Mouse (Mus musculus): Measurements from ENCODE around the gene St8sia1. TPM values are rescaled to one million over a fixed set of nuclear protein-coding genes. Genes with fewer than 3 reads are reported as not detected.

The St8sia1 gene
- polyA plus RNA-seq, 1 experiment: 2.5 TPM

DNA sequence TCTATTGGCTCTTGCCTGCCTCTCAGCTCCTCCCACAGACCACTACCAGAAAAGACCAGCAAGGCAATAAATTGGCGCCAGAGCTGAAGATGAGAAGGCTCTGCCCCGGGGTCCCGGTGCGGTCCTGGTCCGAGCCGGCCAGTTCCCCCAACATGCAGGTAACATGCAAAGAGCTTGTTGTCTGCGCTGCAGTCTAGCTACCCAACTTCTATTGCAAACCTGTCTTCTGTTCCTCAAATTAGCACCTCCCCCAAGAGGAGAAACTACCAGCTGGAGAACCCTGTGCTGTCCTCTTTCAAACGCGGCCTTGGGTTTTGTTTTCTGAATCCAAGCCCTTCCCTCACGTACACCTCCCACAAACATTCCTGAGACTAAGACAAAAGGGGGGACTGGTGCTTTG is 1.8 kb downstream of the St8sia1 start:
- Histone ChIP-seq H3K4me3 (ENCODE audit: control insufficient read depth, low read depth, low read length) (no peak overlapping the region), H3K27me3 (ENCODE audit: control insufficient read depth, insufficient read depth, low read length) (no peaks in the 10 kb centered on the region)
- TF ChIP-seq CTCF (IDR thresholded peaks at IDR 0.05; ENCODE audit: control insufficient read depth, insufficient read depth, insufficient replicate concordance, low read depth, low read length) (no peak), POLR2A (IDR thresholded peaks at IDR 0.05; ENCODE audit: control insufficient read depth, low read depth, low read length) (no peak)

DNA sequence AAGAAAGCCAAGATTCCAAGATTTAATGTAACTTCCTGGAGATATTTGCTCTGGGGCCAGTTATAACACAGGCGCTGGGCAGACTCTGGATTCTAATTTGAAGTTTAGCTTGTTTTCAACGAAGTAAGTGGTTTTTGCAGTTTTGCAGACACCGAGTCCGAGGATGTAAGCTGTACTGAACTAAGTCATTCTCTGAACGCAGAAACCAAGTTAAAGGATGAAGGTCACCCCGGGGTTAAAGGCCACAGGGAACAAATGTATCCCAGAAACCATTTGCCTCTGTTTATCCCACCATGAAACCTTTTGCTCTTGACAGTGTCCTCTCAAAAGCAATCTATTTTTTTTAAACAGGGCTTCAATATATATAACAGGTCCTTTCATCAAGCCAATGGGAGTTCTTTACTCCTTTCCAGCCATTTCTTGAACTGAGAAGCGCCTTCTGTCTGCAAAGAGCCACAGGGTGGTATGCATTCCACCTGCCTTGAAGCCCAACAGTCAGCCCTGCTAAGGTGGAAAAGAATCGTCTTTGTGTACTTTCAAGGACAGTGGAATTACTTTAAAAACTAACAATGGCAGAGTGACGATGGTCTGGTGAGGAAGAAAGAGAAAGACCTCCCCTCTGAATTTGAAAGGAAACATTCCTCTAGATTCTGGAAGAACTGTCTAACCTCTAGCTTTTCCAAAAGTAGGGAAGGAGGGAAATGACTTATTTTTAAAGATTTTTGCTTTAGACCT is 2.4 kb downstream of the St8sia1 start:
- TF ChIP-seq CTCF (IDR thresholded peaks at IDR 0.05; ENCODE audit: control insufficient read depth, insufficient read depth, insufficient replicate concordance, low read depth, low read length) (no peak), POLR2A (IDR thresholded peaks at IDR 0.05; ENCODE audit: control insufficient read depth, low read depth, low read length) (no peak)
- Histone ChIP-seq H3K27ac (ENCODE audit: control insufficient read depth, insufficient read depth, low read depth, low read length) (no peak overlapping the region), H3K36me3 (ENCODE audit: control insufficient read depth, insufficient read depth, low read length) (no peaks in the 10 kb centered on the region), H3K27me3 (ENCODE audit: control insufficient read depth, insufficient read depth, low read length) (no peaks in the 10 kb centered on the region), H3K4me3 (ENCODE audit: control insufficient read depth, low read depth, low read length) (no peak overlapping the region), H3K4me1 (ENCODE audit: control insufficient read depth, insufficient read depth, low read length) (peaks cover 9% of the 10 kb centered on the region)

More for the DNA sequence above, 1.8 kb downstream of the St8sia1 start:
- no peak overlapping the region for H3K27ac ChIP-seq (ENCODE audit: control insufficient read depth, insufficient read depth, low read depth, low read length)
- no peaks in the 10 kb centered on the region for H3K36me3 ChIP-seq (ENCODE audit: control insufficient read depth, insufficient read depth, low read length)
- peaks cover 9% of the 10 kb centered on the region for H3K4me1 ChIP-seq (ENCODE audit: control insufficient read depth, insufficient read depth, low read length)

DNA sequence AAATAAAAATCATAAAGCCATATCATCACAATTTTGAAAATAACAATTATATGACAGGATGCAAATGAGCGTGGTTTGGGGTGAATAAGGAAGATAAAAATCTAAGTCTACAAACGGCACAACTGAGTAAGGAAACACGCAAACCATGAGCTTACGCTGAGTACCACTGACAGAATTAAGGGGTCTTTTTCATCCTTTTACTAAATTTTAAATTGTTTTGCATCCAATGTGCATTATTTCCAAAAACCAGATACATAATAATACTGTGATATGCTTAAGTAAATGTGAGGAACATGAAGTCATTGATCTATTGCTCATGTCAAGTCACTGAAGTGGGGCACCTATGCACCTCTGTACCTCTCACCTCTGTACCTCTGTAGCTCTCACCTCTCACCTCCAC is 7.7 kb downstream of the St8sia1 start:
- Histone ChIP-seq H3K27ac (ENCODE audit: control insufficient read depth, insufficient read depth, low read depth, low read length) (no peak overlapping the region), H3K27me3 (ENCODE audit: control insufficient read depth, insufficient read depth, low read length) (no peaks in the 10 kb centered on the region), H3K4me3 (ENCODE audit: control insufficient read depth, low read depth, low read length) (no peak overlapping the region), H3K4me1 (ENCODE audit: control insufficient read depth, insufficient read depth, low read length) (no peaks in the 10 kb centered on the region), H3K36me3 (ENCODE audit: control insufficient read depth, insufficient read depth, low read length) (no peaks in the 10 kb centered on the region)
- no peak for TF ChIP-seq POLR2A (IDR thresholded peaks at IDR 0.05; ENCODE audit: control insufficient read depth, low read depth, low read length)
- no peak for TF ChIP-seq CTCF (IDR thresholded peaks at IDR 0.05; ENCODE audit: control insufficient read depth, insufficient read depth, insufficient replicate concordance, low read depth, low read length)

DNA sequence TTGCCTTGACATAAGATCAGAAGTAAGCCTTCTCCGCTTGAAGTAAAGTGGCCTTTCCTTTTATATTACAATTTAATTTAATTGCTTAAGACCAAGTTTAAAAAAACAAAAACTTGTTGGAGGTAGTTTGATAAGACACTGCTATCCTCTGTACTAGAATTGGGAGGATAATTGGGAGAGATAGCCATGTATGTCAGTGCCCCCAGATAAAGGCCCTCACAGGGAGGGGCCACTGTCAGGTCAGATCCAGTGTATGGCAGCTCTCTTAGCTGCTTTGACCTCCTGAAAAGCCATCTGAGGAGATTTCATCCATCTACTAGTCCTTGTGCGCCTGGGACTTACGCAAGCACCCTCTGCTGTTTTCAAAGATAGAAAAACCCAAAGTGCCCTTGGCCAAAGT is 9.0 kb downstream of the St8sia1 start:
- Histone ChIP-seq H3K4me1 (ENCODE audit: control insufficient read depth, insufficient read depth, low read length) (peaks cover 2% of the 10 kb centered on the region; the same call in 1 of the 2 replicates), H3K4me3 (ENCODE audit: control insufficient read depth, low read depth, low read length) (no peak overlapping the region), H3K27ac (ENCODE audit: control insufficient read depth, insufficient read depth, low read depth, low read length) (no peak overlapping the region), H3K36me3 (ENCODE audit: control insufficient read depth, insufficient read depth, low read length) (no peaks in the 10 kb centered on the region), H3K27me3 (ENCODE audit: control insufficient read depth, insufficient read depth, low read length) (no peaks in the 10 kb centered on the region)
- no peak for TF ChIP-seq POLR2A (IDR thresholded peaks at IDR 0.05; ENCODE audit: control insufficient read depth, low read depth, low read length)
- no peak for TF ChIP-seq CTCF (IDR thresholded peaks at IDR 0.05; ENCODE audit: control insufficient read depth, insufficient read depth, insufficient replicate concordance, low read depth, low read length)

DNA sequence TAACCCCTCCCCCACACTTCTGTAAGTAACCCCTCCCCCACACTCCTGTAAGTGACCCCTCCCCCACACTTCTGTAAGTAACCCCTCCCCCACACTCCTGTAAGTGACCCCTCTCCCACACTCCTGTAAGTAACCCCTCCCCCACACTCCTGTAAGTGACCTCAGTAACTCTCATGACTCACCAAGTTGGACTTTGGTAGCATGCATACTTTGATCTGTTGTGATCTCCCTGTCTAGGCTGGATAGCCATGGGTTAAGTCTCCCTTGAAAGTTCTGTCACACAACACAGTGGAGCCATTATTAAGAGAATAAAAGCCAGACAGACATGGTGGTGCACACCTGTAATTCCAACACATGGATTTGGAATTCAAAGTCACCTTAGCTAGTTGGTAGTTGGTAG is 11.1 kb downstream of the St8sia1 start:
- Histone ChIP-seq H3K27me3 (ENCODE audit: control insufficient read depth, insufficient read depth, low read length) (no peaks in the 10 kb centered on the region), H3K4me3 (ENCODE audit: control insufficient read depth, low read depth, low read length) (no peak overlapping the region), H3K27ac (ENCODE audit: control insufficient read depth, insufficient read depth, low read depth, low read length) (no peak overlapping the region), H3K4me1 (ENCODE audit: control insufficient read depth, insufficient read depth, low read length) (peaks cover 2% of the 10 kb centered on the region; the same call in 1 of the 2 replicates), H3K36me3 (ENCODE audit: control insufficient read depth, insufficient read depth, low read length) (no peaks in the 10 kb centered on the region)
- no peak for TF ChIP-seq CTCF (IDR thresholded peaks at IDR 0.05; ENCODE audit: control insufficient read depth, insufficient read depth, insufficient replicate concordance, low read depth, low read length)
- TF ChIP-seq POLR2A (IDR thresholded peaks at IDR 0.05; ENCODE audit: control insufficient read depth, low read depth, low read length): no peak

DNA sequence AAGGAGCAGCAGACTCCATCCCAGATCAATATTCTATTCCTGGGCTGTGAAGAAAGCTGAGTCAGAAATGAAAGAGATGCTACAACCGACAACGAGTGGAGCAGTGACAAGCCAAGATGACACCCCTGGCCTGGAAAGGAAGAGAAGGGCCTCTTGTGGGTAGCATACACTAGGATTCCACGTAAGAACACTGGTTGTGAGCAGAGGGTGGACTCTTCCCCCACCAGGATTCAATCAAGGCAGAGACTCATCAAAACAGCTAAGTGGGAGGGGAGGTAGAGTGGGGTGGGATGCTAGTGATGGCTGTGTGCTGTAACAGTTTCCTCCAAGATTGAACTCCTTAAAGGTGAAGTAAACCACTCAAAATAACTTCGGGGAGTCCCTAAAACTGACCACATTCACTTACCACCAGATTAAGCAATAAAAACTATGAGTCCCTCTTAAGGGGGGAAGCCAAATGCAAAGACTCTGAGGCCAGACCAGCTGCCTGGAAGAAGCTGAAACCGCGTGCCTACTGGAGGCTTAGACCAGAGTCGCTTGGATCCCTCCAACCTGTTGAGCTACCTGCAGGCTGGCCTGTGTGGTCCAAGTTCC is 11.8 kb downstream of the St8sia1 start:
- Histone ChIP-seq H3K27ac (ENCODE audit: control insufficient read depth, insufficient read depth, low read depth, low read length) (no peak overlapping the region), H3K36me3 (ENCODE audit: control insufficient read depth, insufficient read depth, low read length) (no peaks in the 10 kb centered on the region), H3K4me1 (ENCODE audit: control insufficient read depth, insufficient read depth, low read length) (peaks cover 2% of the 10 kb centered on the region; the same call in 1 of the 2 replicates), H3K4me3 (ENCODE audit: control insufficient read depth, low read depth, low read length) (no peak overlapping the region), H3K27me3 (ENCODE audit: control insufficient read depth, insufficient read depth, low read length) (no peaks in the 10 kb centered on the region)
- TF ChIP-seq CTCF (IDR thresholded peaks at IDR 0.05; ENCODE audit: control insufficient read depth, insufficient read depth, insufficient replicate concordance, low read depth, low read length) (no peak), POLR2A (IDR thresholded peaks at IDR 0.05; ENCODE audit: control insufficient read depth, low read depth, low read length) (no peak)

DNA sequence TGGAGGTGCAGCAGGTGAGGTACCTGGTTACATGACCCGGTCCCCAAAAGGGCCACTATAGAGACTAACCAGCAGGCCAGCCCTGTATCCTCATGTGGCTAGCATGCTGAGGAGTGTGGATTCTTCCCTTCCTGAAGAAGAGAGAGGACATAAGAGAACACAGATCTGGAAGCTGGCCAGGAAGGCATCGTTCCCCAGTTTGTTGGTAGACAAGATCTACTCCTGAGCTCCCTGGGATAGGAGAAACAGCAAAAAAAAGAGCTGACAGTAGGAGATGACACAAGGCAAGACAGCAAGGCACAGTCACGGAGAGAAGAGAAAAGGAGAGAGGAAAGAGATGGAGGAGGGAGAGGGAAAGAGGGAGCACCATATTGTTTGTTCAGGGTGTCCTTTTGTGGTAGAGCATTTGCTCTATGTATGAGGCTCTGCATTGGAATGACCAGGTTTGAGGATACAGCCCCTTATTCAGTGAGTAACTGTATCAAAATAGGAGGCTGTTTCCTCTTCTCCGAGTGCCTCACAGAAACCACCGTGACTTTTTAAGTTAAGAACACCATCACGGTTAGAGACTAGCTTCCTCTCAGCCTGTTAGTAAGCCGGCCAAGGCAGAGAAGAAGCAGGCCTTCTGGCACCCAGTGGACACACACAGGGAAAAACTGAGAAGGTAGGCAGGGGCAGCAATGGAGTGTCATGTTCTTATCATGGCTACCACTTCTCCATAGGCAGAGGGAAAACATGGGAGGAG is 12.5 kb downstream of the St8sia1 start:
- no peaks in the 10 kb centered on the region for H3K36me3 ChIP-seq (ENCODE audit: control insufficient read depth, insufficient read depth, low read length)
- no peak overlapping the region for H3K27ac ChIP-seq (ENCODE audit: control insufficient read depth, insufficient read depth, low read depth, low read length)
- H3K4me3 ChIP-seq (ENCODE audit: control insufficient read depth, low read depth, low read length): no peak overlapping the region
- no peaks in the 10 kb centered on the region for H3K27me3 ChIP-seq (ENCODE audit: control insufficient read depth, insufficient read depth, low read length)
- no peak for TF ChIP-seq POLR2A (IDR thresholded peaks at IDR 0.05; ENCODE audit: control insufficient read depth, low read depth, low read length)
- TF ChIP-seq CTCF (IDR thresholded peaks at IDR 0.05; ENCODE audit: control insufficient read depth, insufficient read depth, insufficient replicate concordance, low read depth, low read length): no peak
- peaks cover 2% of the 10 kb centered on the region for H3K4me1 ChIP-seq (ENCODE audit: control insufficient read depth, insufficient read depth, low read length)
